In the genomic region with DNA sequence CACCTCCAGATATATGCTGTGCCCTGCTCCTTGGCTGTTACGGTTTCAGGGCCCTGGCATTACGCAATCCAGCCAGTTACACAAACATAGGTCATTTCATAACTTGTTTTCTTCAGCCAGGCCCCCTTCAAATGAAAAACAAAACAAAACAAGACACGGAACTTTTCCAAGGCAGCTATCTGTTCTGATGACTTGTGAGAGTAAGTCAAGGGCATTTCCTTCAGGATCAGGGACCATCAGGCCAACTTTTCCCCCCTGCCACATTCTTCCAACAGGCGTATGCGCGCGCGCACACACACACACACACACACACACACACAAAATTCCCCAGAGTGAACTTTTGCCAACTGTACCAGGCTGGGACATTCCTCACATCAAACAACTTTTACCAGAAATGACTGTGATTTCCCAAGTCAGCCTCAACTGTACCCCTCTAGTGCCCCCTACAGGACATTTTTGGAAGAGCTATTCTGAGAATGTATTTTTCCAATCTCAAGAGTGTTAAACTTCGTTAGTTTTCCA, we compare ENCODE assay signal across 9 mouse cellular contexts. TPM values are rescaled to one million over a fixed set of nuclear protein-coding genes. Genes with fewer than 3 reads are reported as not detected.
DNase-seq lines count a peak whose midpoint lies in the region; ATAC-seq and TF ChIP-seq lines count a peak whose summit lies in the region.
"Had no signal": no experiment of that assay in that cellular context is flagged by ENCODE, and none has a peak within 500 bp of the region (broad histone marks: within the 10 kb centered on the region; RNA-seq: fewer than 3 reads in every experiment).

No protein-coding gene starts in this region.

- peak overlapping the region; percentile 70 for H3K9ac ChIP-seq in liver, adult 2 months (ENCODE audit: low read depth, low read length)
- peak overlapping the region; percentile 83 for H3K9ac ChIP-seq in heart, embryonic 16.5 days (ENCODE audit: low read length)

- H3K4me2 ChIP-seq in heart, embryonic 16.5 days (ENCODE audit: low read depth, low read length): peak overlapping the region; percentile 88

- peak; percentile 87 for DNase-seq in liver, adult 2 months (ENCODE audit: extremely low read depth, low read depth, low spot score)
- DNase-seq in liver: no peak
- peak; percentile 29 for DNase-seq in G1E (ENCODE audit: low spot score)
- peak; percentile 21 for DNase-seq in cerebellum, adult 9-11 months
- peak; percentile 65 to 79 for DNase-seq in left cerebral cortex, postnatal 25 days (ENCODE audit: low spot score in 2 of 2)
- peak; percentile 49 to 53 for DNase-seq in natural killer cell, adult 2 months (ENCODE audit: low spot score in 2 of 2)

- no peaks in the 10 kb centered on the region for H3K27me3 ChIP-seq in liver, adult 2 months (ENCODE audit: control insufficient read depth, insufficient read depth, low read length)
- peaks cover 34% of the 10 kb centered on the region for H3K27me3 ChIP-seq in G1E (ENCODE audit: insufficient read depth, low read length)
- no peaks in the 10 kb centered on the region for H3K27me3 ChIP-seq in heart, embryonic 16.5 days (ENCODE audit: control insufficient read depth, insufficient read depth, low read length)

- peaks cover 15% of the 10 kb centered on the region for H3K9me3 ChIP-seq in G1E (replicated peaks)
- H3K9me3 ChIP-seq in heart, embryonic 16.5 days (replicated peaks; ENCODE audit: control insufficient read depth, low read length): no peaks in the 10 kb centered on the region

- no peak for TF ChIP-seq POLR2A in liver, adult 2 months (IDR thresholded peaks at IDR 0.05; ENCODE audit: extremely low read depth, insufficient read depth, low read length)

- no peak for ATAC-seq in G1E (ENCODE audit: extremely low read depth, insufficient number of reproducible peaks, low FRiP score, poor library complexity, severe bottlenecking)
- ATAC-seq in heart, embryonic 16.5 days (replicated peaks; ENCODE audit: extremely low read depth, insufficient read depth, low FRiP score): no peak
- no peak for ATAC-seq in frontal cortex, adult (ENCODE audit: low TSS enrichment)

- H3K79me2 ChIP-seq in liver, adult 2 months (ENCODE audit: control insufficient read depth, insufficient read depth, low read length): peaks cover 30% of the 10 kb centered on the region

- peaks cover 18% of the 10 kb centered on the region for H3K4me1 ChIP-seq in liver, adult 2 months (ENCODE audit: control insufficient read depth, insufficient read depth, low read length)
- peaks cover 10% of the 10 kb centered on the region for H3K4me1 ChIP-seq in G1E (ENCODE audit: insufficient read depth, low read depth, low read length)
- peaks cover 38% of the 10 kb centered on the region for H3K4me1 ChIP-seq in heart, embryonic 16.5 days (ENCODE audit: control insufficient read depth, insufficient read depth, low read length)

- H3K27ac ChIP-seq in liver, adult 2 months (replicated peaks; ENCODE audit: insufficient read depth, low read depth, low read length): peak overlapping the region; percentile 98
- H3K27ac ChIP-seq in heart, embryonic 16.5 days (ENCODE audit: low read length): peak overlapping the region; percentile 100

- TF ChIP-seq CTCF in liver, adult 2 months (IDR thresholded peaks at IDR 0.05; ENCODE audit: low read depth, low read length): peak; percentile 23; the same call in 1 of the 2 replicates
- TF ChIP-seq CTCF in G1E (IDR thresholded peaks at IDR 0.05; ENCODE audit: low read depth, low read length): 0 out of 2 replicates have a peak, but pooled peaks have one; percentile 16

- 4% methylated on average over 9 of the region's 9 CpGs for WGBS in liver, adult 2 months
- 27% methylated on average over 9 of the region's 9 CpGs for whole genome bisulfite sequencing in heart, embryonic 16.5 days

- intact Hi-C loops in left cerebral cortex, postnatal 25 days (cut with DNase I): loop anchor here (1.0 to 10.0 kb wide), 6 partner anchors 57 to 543 kb away; a partner anchor contains a TSS

- H3K36me3 ChIP-seq in liver, adult 2 months (ENCODE audit: control insufficient read depth, insufficient read depth, low read length): no peaks in the 10 kb centered on the region
- H3K36me3 ChIP-seq in G1E (replicated peaks): no peaks in the 10 kb centered on the region
- no peaks in the 10 kb centered on the region for H3K36me3 ChIP-seq in heart, embryonic 16.5 days (ENCODE audit: control insufficient read depth, insufficient read depth)

- H3K4me3 ChIP-seq in liver, adult 2 months (ENCODE audit: insufficient read depth, low read depth, low read length): peak overlapping the region; percentile 34; the same call in 1 of the 2 replicates
- no peak overlapping the region for H3K4me3 ChIP-seq in G1E (ENCODE audit: low read depth, low read length)
- peak overlapping the region; percentile 87 for H3K4me3 ChIP-seq in heart, embryonic 16.5 days (ENCODE audit: low read length)
- H3K4me3 ChIP-seq: erythroblast, embryonic 14.5 days had no signal

RNA-seq across cellular contexts. Expression of a gene that starts 4.0 kb away (rescaled TPM):
- 2.1 and 4.2 TPM in 2 replicates for total RNA-seq in liver, adult 2 months (2014; rRNA removed)
- 2.6 and 4.4 TPM in 2 replicates for polyA plus RNA-seq in liver, adult 2 months (2012; rRNA removed)
- total RNA-seq in G1E (2014; fragmentation: Nextera tagmentation) (0.15 and 0.34 TPM in 2 replicates), G1E (2017) (1.1 and 1.8 TPM in 2 replicates)
- polyA plus RNA-seq in G1E (2012): 0.42 and 0.72 TPM in 2 replicates
- 2.4 and 2.5 TPM in 2 replicates for polyA plus RNA-seq in heart, embryonic 16.5 days (2015; fragmentation: Nextera tagmentation; extraction: Ambion mirVana)
- total RNA-seq in left cerebral cortex, postnatal 25 days (2021): 10 to 100 TPM; 41.8 to 45.5 TPM
